Mouse (Mus musculus) neural tube, embryonic 14.5 days (tissue): ENCODE measurements around the gene Dgki. TPM values are rescaled to one million over a fixed set of nuclear protein-coding genes. Genes with fewer than 3 reads are reported as not detected.

ENCODE experiments used
- ATAC-seq: fragments of 200-750 bp; cut with Nextera tagmentation; 2 replicates; pipeline ENCODE4 v1.8.0; 2017; ENCODE audit warnings: low read depth, mild to moderate bottlenecking, moderate TSS enrichment, moderate library complexity
- H3K27ac ChIP-seq: fragments of 300-500 bp; sonication (generic); 2 replicates; pipeline ENCODE4 v1.5.1; 2014; ENCODE audit warnings: low read depth, mild to moderate bottlenecking, control low read depth, low read length, moderate library complexity, mixed read lengths
- H3K27me3 ChIP-seq: fragments of 300-500 bp; sonication (generic); 2 replicates; pipeline ENCODE4 v1.6.1; 2014; ENCODE audit warnings: low read length; ENCODE audit not compliant: control insufficient read depth, insufficient read depth
- H3K36me3 ChIP-seq: fragments of 300-500 bp; sonication (generic); 2 replicates; pipeline ENCODE4 v1.6.1; 2014; ENCODE audit warnings: low read length, mixed read lengths; ENCODE audit not compliant: control insufficient read depth, insufficient read depth
- H3K4me1 ChIP-seq: fragments of 300-500 bp; sonication (generic); 2 replicates; pipeline ENCODE4 v1.6.1; 2014; ENCODE audit warnings: low read length; ENCODE audit not compliant: control insufficient read depth, insufficient read depth
- H3K4me2 ChIP-seq: fragments of 300-500 bp; sonication (generic); 2 replicates; pipeline ENCODE4 v1.6.1; 2014; ENCODE audit warnings: mild to moderate bottlenecking, low read depth, low read length, control low read depth
- H3K4me3 ChIP-seq: fragments of 300-500 bp; sonication (generic); 2 replicates; pipeline ENCODE4 v1.5.1; 2014; ENCODE audit warnings: low read depth, low read length, control low read depth, mixed read lengths
- H3K9ac ChIP-seq: fragments of 300-500 bp; sonication (generic); replicated peaks from 2 replicates; pipeline ENCODE4 v1.6.1; 2014; ENCODE audit warnings: low read depth, mild to moderate bottlenecking, control low read depth, low read length, mixed read lengths
- H3K9me3 ChIP-seq: fragments of 300-500 bp; sonication (generic); 2 replicates; pipeline ENCODE4 v1.6.1; 2016; ENCODE audit warnings: low read length; ENCODE audit not compliant: control insufficient read depth
- WGBS: fragments of 180-500 bp; shearing (Covaris S2); extraction: QIAGEN DNeasy Blood & Tissue Kit; methylation state at CpG from one replicate; pipeline ENCODE4 v1.1.7; 2014; 5-methylcytosine and 5-hydroxymethylcytosine counted together
- polyA plus RNA-seq: library from polyadenylated mRNA; unstranded; fragments of >200 nt; fragmentation: Nextera tagmentation; extraction: Ambion mirVana; gene quantifications from 2 replicates; pipeline ENCODE4 v1.2.1, GENCODE M21; 2014

Dgki gene
- polyA plus RNA-seq, 1 experiment from 2014 or later = 10.5 TPM

- Histone ChIP-seq H3K4me1 (peaks cover 7% of the 10 kb centered on the region), H3K27ac (peak overlapping the region; percentile 28; the same call in 1 of the 2 replicates), H3K36me3 (no peaks in the 10 kb centered on the region), H3K4me3 (no peak overlapping the region), H3K9me3 (no peaks in the 10 kb centered on the region), H3K4me2 (no peak overlapping the region), H3K9ac (no peak overlapping the region), H3K27me3 (no peaks in the 10 kb centered on the region)
- 35% methylated on average over 7 of the region's 7 CpGs for WGBS
- no peak for ATAC-seq
These were observed 28.7 kb upstream of the Dgki start for GRCm38 (mm10) chr6:37328671-37329070.

- no peak overlapping the region for H3K4me2 ChIP-seq
- H3K4me3 ChIP-seq = no peak overlapping the region
- H3K4me1 ChIP-seq = peaks cover 7% of the 10 kb centered on the region
- H3K27me3 ChIP-seq = no peaks in the 10 kb centered on the region
- no peak for ATAC-seq
- WGBS = 57% methylated on average over 6 of the region's 6 CpGs
- H3K9ac ChIP-seq = peak overlapping the region; percentile 7; the same call in 1 of the 2 replicates
- no peaks in the 10 kb centered on the region for H3K9me3 ChIP-seq
- 0 out of 2 replicates have a peak overlapping the region, but pooled peaks have one; percentile 44 for H3K27ac ChIP-seq
- no peaks in the 10 kb centered on the region for H3K36me3 ChIP-seq
These were observed 27.5 kb upstream of the Dgki start for GRCm38 (mm10) chr6:37327519-37327918.

- Histone ChIP-seq H3K36me3 (no peaks in the 10 kb centered on the region), H3K27ac (peak overlapping the region; percentile 24; the same call in 1 of the 2 replicates), H3K9me3 (no peaks in the 10 kb centered on the region), H3K4me2 (no peak overlapping the region), H3K4me1 (peaks cover 7% of the 10 kb centered on the region), H3K4me3 (no peak overlapping the region), H3K27me3 (no peaks in the 10 kb centered on the region), H3K9ac (no peak overlapping the region)
- no peak for ATAC-seq
- WGBS = 32% methylated on average over 8 of the region's 8 CpGs
These were observed 26.6 kb upstream of the Dgki start for GRCm38 (mm10) chr6:37326603-37326955.

GRCm38 (mm10) chr6:37325906-37326602 lies 26.1 kb upstream of the Dgki start:
- Histone ChIP-seq H3K4me2 (no peak overlapping the region), H3K4me1 (peaks cover 7% of the 10 kb centered on the region), H3K36me3 (no peaks in the 10 kb centered on the region), H3K4me3 (no peak overlapping the region), H3K27me3 (no peaks in the 10 kb centered on the region), H3K9ac (no peak overlapping the region), H3K9me3 (no peaks in the 10 kb centered on the region), H3K27ac (peak overlapping the region; percentile 24; the same call in 1 of the 2 replicates)
- no peak for ATAC-seq
- 94% methylated on average over 9 of the region's 9 CpGs for WGBS

GRCm38 (mm10) chr6:37325076-37325475 lies 25.1 kb upstream of the Dgki start:
- 90% methylated on average over 3 of the region's 3 CpGs for WGBS
- H3K4me3 ChIP-seq = no peak overlapping the region
- ATAC-seq = no peak

GRCm38 (mm10) chr6:37322641-37323040 lies 22.7 kb upstream of the Dgki start:
- H3K27me3 ChIP-seq = no peaks in the 10 kb centered on the region
- H3K36me3 ChIP-seq = no peaks in the 10 kb centered on the region
- H3K27ac ChIP-seq = no peak overlapping the region
- 94% methylated on average over 7 of the region's 7 CpGs for WGBS
- no peak overlapping the region for H3K9ac ChIP-seq
- no peaks in the 10 kb centered on the region for H3K9me3 ChIP-seq
- H3K4me3 ChIP-seq = no peak overlapping the region
- peaks cover 3% of the 10 kb centered on the region; the same call in 1 of the 2 replicates for H3K4me1 ChIP-seq
- no peak for ATAC-seq
- no peak overlapping the region for H3K4me2 ChIP-seq

More at GRCm38 (mm10) chr6:37325076-37325475, 25.1 kb upstream of the Dgki start:
- Histone ChIP-seq H3K9me3 (no peaks in the 10 kb centered on the region), H3K27me3 (no peaks in the 10 kb centered on the region), H3K4me1 (peaks cover 6% of the 10 kb centered on the region), H3K27ac (no peak overlapping the region), H3K9ac (no peak overlapping the region), H3K4me2 (no peak overlapping the region), H3K36me3 (no peaks in the 10 kb centered on the region)

- Histone ChIP-seq H3K27ac (no peak overlapping the region), H3K36me3 (no peaks in the 10 kb centered on the region), H3K4me1 (peaks cover 3% of the 10 kb centered on the region; the same call in 1 of the 2 replicates), H3K9me3 (no peaks in the 10 kb centered on the region), H3K4me2 (no peak overlapping the region), H3K4me3 (no peak overlapping the region), H3K9ac (no peak overlapping the region), H3K27me3 (no peaks in the 10 kb centered on the region)
- WGBS = 90% methylated on average over 9 of the region's 9 CpGs
- no peak for ATAC-seq
These were observed 22.1 kb upstream of the Dgki start for GRCm38 (mm10) chr6:37322088-37322487.

GRCm38 (mm10) chr6:37317904-37318303 lies 17.9 kb upstream of the Dgki start:
- ATAC-seq = no peak
- WGBS = 85% methylated on average over 5 of the region's 5 CpGs

GRCm38 (mm10) chr6:37315440-37315839 lies 15.5 kb upstream of the Dgki start:
- H3K36me3 ChIP-seq = no peaks in the 10 kb centered on the region
- H3K27ac ChIP-seq = no peak overlapping the region
- no peaks in the 10 kb centered on the region for H3K4me1 ChIP-seq
- no peak for ATAC-seq
- no peaks in the 10 kb centered on the region for H3K9me3 ChIP-seq
- no peak overlapping the region for H3K4me3 ChIP-seq
- H3K9ac ChIP-seq = no peak overlapping the region
- H3K4me2 ChIP-seq = no peak overlapping the region
- H3K27me3 ChIP-seq = no peaks in the 10 kb centered on the region

More at GRCm38 (mm10) chr6:37317904-37318303, 17.9 kb upstream of the Dgki start:
- Histone ChIP-seq H3K27ac (no peak overlapping the region), H3K27me3 (no peaks in the 10 kb centered on the region), H3K36me3 (no peaks in the 10 kb centered on the region), H3K4me1 (no peaks in the 10 kb centered on the region), H3K4me3 (no peak overlapping the region), H3K4me2 (no peak overlapping the region), H3K9me3 (no peaks in the 10 kb centered on the region), H3K9ac (no peak overlapping the region)
